Mouse (Mus musculus) left cerebral cortex, adult 11 months (tissue): ENCODE data around the gene Rpl5.

Source experiments
- DNase-seq: peaks from one replicate; pipeline ENCODE4 v3.0.0; 2022; ENCODE audit warnings: low spot score

Rpl5 gene

GRCm38 (mm10) chr5:107943526-107943925, 43.2 kb downstream of the Rpl5 start:
- DNase-seq: no peak

DNA sequence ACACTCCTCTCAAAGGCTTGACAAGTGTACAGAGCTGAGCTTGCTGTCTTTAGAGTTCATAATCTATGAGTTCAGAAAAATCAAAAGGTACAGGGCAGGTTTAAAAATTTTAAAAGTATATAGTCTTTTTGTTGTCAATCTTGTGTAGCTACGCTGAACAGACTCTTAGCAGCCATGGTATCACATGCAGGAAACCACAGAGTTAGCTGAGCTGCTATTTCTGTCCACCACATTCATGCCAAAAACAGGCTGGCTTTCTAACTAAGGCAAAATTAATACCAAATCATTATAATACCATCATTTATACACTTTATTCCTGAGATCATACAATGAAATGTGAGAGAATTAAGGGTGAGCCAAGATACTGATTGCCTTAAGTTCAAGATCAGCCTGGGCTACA, 46.2 kb downstream of the Rpl5 start:
- no peak for DNase-seq

DNA sequence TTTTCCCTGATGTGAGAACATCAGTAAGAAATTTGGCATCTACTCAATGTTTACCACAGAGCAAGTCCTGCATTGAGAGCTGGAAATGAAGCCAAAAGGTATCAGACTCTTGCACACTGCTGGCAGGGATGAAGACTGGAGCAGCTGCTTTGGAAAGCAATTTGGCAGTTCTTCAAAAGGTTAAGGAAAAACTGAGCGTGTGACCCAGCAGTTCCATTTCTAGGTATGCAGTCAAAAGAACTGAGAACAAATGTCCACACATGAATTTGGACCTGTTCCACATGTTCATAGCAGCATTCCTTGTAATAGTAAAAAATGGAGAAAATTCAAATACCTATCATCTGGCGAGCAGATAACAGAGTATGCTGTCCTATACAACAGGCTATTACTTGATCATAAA, 47.2 kb downstream of the Rpl5 start:
- DNase-seq: no peak

DNA sequence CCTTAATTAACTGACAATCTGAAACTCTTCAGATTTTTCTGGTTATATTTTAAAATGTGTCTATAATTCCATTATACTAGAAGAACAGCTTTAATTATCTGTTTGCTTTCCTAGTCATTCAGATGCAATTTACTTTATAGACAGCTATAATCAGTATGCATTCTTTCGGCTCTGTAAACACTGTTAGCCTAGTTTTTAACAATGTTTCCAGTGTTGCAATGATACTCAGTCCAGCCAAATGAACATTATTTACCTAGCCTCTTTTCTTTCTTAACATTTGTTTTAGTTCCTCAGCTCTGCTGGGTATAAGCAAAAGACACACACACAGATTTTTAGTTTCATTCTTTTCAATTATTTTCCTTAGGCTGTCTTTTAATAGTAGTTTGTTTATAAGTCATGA, 48.6 kb downstream of the Rpl5 start:
- DNase-seq: no peak

GRCm38 (mm10) chr5:107949607-107950006, 49.3 kb downstream of the Rpl5 start:
- DNase-seq: no peak

- DNase-seq: no peak
Observed at GRCm38 (mm10) chr5:107950643-107951042, 50.3 kb downstream of the Rpl5 start.
